Mouse (Mus musculus) E14TG2a.4 (cell line): ENCODE measurements at regions not wholly inside any gene's neighbourhood (a gene's known extent, or its start where the extent isn't known, plus 50 kb on each side); places are given as distances from the start of the nearest gene placed in this dataset.

Experiments used
- CTCF ChIP-seq: conservative IDR thresholded peaks from 2 replicates; pipeline ENCODE4 v1.5.1; 2014; ENCODE audit warnings: low read length
- NANOG ChIP-seq: IDR thresholded peaks from 2 replicates; pipeline ENCODE4 v1.6.1; 2014; ENCODE audit warnings: borderline replicate concordance, low read length, mixed read lengths

DNA sequence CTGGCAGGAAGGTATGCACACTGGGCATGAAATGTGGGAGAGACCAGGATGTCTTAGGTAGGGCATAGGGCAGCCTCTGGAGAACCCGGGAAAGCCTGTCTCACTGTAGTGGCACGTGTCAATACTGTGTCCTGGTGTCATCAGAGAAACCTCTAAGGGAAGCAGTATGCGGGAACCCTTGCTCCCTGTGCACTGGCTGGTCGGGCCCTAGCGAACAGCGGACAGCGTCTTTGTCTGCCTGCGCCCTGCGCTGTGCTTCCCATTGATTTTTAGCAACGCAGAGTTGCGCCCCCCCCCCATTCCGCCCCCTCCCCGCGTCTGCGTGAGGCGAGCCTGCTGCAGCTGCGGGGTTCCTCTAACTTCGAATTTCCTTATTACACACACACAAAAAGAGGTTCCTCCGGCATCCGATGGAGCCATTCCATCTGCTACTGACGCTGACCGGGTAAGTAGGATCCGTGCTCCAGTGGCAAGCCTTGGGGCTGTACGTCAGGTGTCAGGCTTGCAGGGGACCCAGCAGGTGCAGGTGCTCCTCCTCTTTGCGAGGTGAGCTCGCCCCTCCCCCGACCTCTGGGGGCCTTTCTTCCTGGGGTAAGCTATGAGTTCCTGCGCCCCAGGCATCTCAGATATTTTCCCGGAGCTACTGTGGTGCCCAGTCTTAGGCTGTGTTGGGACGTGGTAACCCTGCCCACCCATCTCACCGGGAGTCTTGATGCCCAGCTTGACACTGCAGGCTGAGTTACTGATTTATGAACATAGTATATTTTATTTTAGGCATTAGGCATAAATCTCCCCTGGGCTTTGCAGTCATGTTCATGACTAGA is 151.8 kb upstream of the Topaz1 start:
- TF ChIP-seq CTCF (no peak), NANOG (no peak)
